Mouse (Mus musculus): ENCODE measurements around the gene Ccdc83.

DNA sequence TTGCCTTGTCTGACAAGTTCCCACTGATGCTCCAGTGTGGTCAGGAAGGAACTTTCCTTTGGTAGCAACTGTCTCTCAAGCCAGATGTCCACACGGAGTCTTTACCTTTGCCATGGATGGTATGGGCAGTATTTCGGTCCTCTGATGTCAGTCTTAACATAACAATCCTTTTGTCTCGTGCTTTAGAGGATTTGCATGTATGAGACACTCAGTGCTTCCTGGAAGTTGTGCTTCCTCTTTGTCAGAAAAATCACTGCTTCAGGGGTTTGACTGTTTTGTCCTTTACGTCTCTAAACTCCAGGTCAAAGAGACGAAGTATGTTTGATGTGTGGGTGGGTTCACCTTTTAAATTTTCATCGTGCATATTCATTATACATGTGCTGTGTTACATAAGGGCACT is 26.3 kb upstream of the Ccdc83 start:
- TF ChIP-seq POLR2A (IDR thresholded peaks at IDR 0.05; ENCODE audit: insufficient read depth, low read depth, low read length) (no peak), CTCF (IDR thresholded peaks at IDR 0.05) (no peak), EP300 (IDR thresholded peaks at IDR 0.05; ENCODE audit: insufficient read depth, low read depth, low read length) (no peak)
